Mouse (Mus musculus) midbrain, embryonic 14.5 days (tissue): ENCODE data around the gene Wdr25. TPM values are rescaled to one million over a fixed set of nuclear protein-coding genes. Genes with fewer than 3 reads are reported as not detected.
"Not testable (repeated sequence)": the region's sequence is repeated elsewhere in the genome, so short reads cannot be mapped to it uniquely, and the experiment has no call there.

Source experiments
- ATAC-seq: fragments of 200-750 bp; cut with Nextera tagmentation; 2 replicates; pipeline ENCODE4 v1.8.0; 2017; ENCODE audit warnings: moderate number of reproducible peaks, moderate library complexity; ENCODE audit not compliant: low FRiP score, low TSS enrichment
- DNase-seq: peaks from one replicate; pipeline ENCODE4 v3.0.0-alpha.2; 2015
- H3K27ac ChIP-seq: fragments of 300-500 bp; sonication (generic); replicated peaks from 2 replicates; pipeline ENCODE4 v1.5.1; 2014; ENCODE audit warnings: mild to moderate bottlenecking, low read depth, low read length, moderate library complexity
- H3K27me3 ChIP-seq: fragments of 300-500 bp; sonication (generic); 2 replicates; pipeline ENCODE4 v1.6.1; 2014; ENCODE audit warnings: low read length, control low read depth, mixed read lengths; ENCODE audit not compliant: control insufficient read depth, insufficient read depth
- H3K36me3 ChIP-seq: fragments of 300-500 bp; sonication (generic); 2 replicates; pipeline ENCODE4 v1.6.1; 2014; ENCODE audit warnings: low read length, control low read depth; ENCODE audit not compliant: control insufficient read depth, insufficient read depth
- H3K4me1 ChIP-seq: fragments of 300-500 bp; sonication (generic); 2 replicates; pipeline ENCODE4 v1.6.1; 2014; ENCODE audit warnings: mild to moderate bottlenecking, antibody characterized with exemption, low read length, control low read depth; ENCODE audit not compliant: control insufficient read depth, insufficient read depth
- H3K4me2 ChIP-seq: fragments of 300-500 bp; sonication (generic); 2 replicates; pipeline ENCODE4 v1.6.1; 2014; ENCODE audit warnings: mild to moderate bottlenecking, low read length, moderate library complexity
- H3K4me3 ChIP-seq: fragments of 300-500 bp; sonication (generic); replicated peaks from 2 replicates; pipeline ENCODE4 v1.5.1; 2014; ENCODE audit warnings: low read depth, low read length
- H3K9ac ChIP-seq: fragments of 300-500 bp; sonication (generic); replicated peaks from 2 replicates; pipeline ENCODE4 v1.6.1; 2014; ENCODE audit warnings: mild to moderate bottlenecking, low read length, moderate library complexity
- H3K9me3 ChIP-seq: fragments of 300-500 bp; sonication (generic); 2 replicates; pipeline ENCODE4 v1.6.1; 2016; ENCODE audit warnings: low read length, control low read depth, mixed read lengths; ENCODE audit not compliant: control insufficient read depth
- WGBS: fragments of 180-500 bp; shearing (Covaris S2); extraction: QIAGEN DNeasy Blood & Tissue Kit; methylation state at CpG from one replicate; pipeline ENCODE4 v1.1.7; 2014; 5-methylcytosine and 5-hydroxymethylcytosine counted together
- polyA plus RNA-seq: library from polyadenylated mRNA; unstranded; fragments of >200 nt; fragmentation: Nextera tagmentation; extraction: Ambion mirVana; gene quantifications from 2 replicates; pipeline ENCODE4 v1.2.1, GENCODE M21; 2014

The Wdr25 gene
- 3.7 and 4.3 TPM in 2 replicates for polyA plus RNA-seq

- WGBS: 29% methylated on average over 12 of the region's 12 CpGs
- Histone ChIP-seq H3K36me3 (peaks cover 25% of the 10 kb centered on the region), H3K9me3 (no peaks in the 10 kb centered on the region), H3K27ac (peak within 1 kb of the TSS; percentile 52; the same call in 1 of the 2 replicates), H3K27me3 (no peaks in the 10 kb centered on the region), H3K4me2 (peak within 1 kb of the TSS; percentile 93), H3K4me1 (peaks cover 15% of the 10 kb centered on the region), H3K9ac (peak within 1 kb of the TSS; percentile 77), H3K4me3 (peak within 1 kb of the TSS; percentile 84)
- ATAC-seq (no peak), DNase-seq (no peak)
These were observed at the start of gene Wdr25 for GRCm38 (mm10) chr12:108892989-108893714. TSS of gene Wdr25 (plus strand) at chr12:108893631.

- ATAC-seq, H3K9ac ChIP-seq, H3K4me1 ChIP-seq, H3K9me3 ChIP-seq, H3K27me3 ChIP-seq, H3K27ac ChIP-seq, H3K4me2 ChIP-seq, H3K4me3 ChIP-seq, DNase-seq: not testable (repeated sequence)
- WGBS: 94% methylated on average over 3 of the region's 3 CpGs
- H3K36me3 ChIP-seq: peaks cover 15% of the 10 kb centered on the region
These were observed 45.4 kb upstream of the Wdr25 start for GRCm38 (mm10) chr12:108848033-108848432.

- ATAC-seq (no peak), DNase-seq (no peak)
- H3K27ac ChIP-seq: no peak overlapping the region
- no peaks in the 10 kb centered on the region for H3K9me3 ChIP-seq
- H3K27me3 ChIP-seq: no peaks in the 10 kb centered on the region
- no peak overlapping the region for H3K9ac ChIP-seq
- no peak overlapping the region for H3K4me2 ChIP-seq
- peaks cover 9% of the 10 kb centered on the region for H3K36me3 ChIP-seq
- no peak overlapping the region for H3K4me3 ChIP-seq
- WGBS: 82% methylated on average over 4 of the region's 4 CpGs
- H3K4me1 ChIP-seq: no peaks in the 10 kb centered on the region
These were observed 43.9 kb upstream of the Wdr25 start for GRCm38 (mm10) chr12:108849488-108850022.

DNA sequence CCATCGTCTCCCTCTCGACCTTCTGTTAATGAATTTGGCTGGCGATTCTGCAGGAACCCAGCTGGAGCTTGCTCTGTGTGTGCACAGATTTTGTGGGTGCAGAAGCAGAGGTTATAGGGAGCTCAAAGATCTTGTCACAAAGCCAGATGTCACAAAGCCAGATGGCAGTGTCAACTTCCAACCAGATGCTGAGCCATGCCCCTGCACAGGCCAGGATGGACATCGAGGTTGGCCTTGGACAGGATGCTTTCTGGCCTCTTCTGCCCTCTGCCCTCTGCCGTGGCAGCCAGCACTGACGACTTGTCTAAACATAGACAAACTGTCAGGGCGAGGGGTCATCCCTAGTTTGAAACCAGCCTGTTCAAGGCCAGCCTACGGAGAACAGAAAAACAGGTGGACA lies 43.3 kb upstream of the Wdr25 start:
- DNase-seq (no peak), ATAC-seq (no peak)
- peaks cover 3% of the 10 kb centered on the region for H3K36me3 ChIP-seq
- 72% methylated on average over 8 of the region's 8 CpGs for WGBS
- no peak overlapping the region for H3K9ac ChIP-seq
- no peaks in the 10 kb centered on the region for H3K9me3 ChIP-seq
- H3K27me3 ChIP-seq: no peaks in the 10 kb centered on the region
- H3K27ac ChIP-seq: no peak overlapping the region
- H3K4me3 ChIP-seq: no peak overlapping the region
- no peaks in the 10 kb centered on the region for H3K4me1 ChIP-seq
- no peak overlapping the region for H3K4me2 ChIP-seq

GRCm38 (mm10) chr12:108850886-108851285 lies 42.5 kb upstream of the Wdr25 start:
- Histone ChIP-seq H3K27ac (no peak overlapping the region), H3K9ac (no peak overlapping the region), H3K9me3 (no peaks in the 10 kb centered on the region), H3K4me2 (no peak overlapping the region), H3K27me3 (no peaks in the 10 kb centered on the region), H3K4me1 (no peaks in the 10 kb centered on the region), H3K36me3 (no peaks in the 10 kb centered on the region; the same call in 1 of the 2 replicates), H3K4me3 (no peak overlapping the region)
- ATAC-seq: no peak
- no peak for DNase-seq
- WGBS: 90% methylated on average over 8 of the region's 8 CpGs

DNA sequence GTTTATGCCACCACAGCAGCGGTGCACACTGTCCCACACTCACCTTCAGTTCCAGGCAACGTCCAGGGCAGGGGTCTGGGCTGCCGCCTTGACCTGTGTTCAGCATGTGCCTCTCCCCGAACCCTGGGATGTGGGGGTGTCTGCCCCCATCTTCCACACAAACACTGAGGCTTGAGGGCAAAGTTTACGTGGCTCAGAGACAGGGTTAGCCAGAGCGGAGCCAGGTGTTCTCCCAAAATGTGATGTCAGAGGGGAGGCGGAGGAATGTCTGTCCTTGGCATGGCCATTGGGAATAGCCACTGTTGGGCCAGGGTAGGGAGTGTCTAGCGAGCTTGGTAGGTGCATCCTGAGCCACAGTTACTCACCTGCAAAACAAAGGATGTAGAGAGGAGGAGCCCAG lies 40.6 kb upstream of the Wdr25 start:
- 92% methylated on average over 8 of the region's 8 CpGs for WGBS
- no peak overlapping the region for H3K4me3 ChIP-seq
- no peak overlapping the region for H3K27ac ChIP-seq
- no peak overlapping the region for H3K4me2 ChIP-seq
- H3K9me3 ChIP-seq: no peaks in the 10 kb centered on the region
- H3K36me3 ChIP-seq: peaks cover 3% of the 10 kb centered on the region; the same call in 1 of the 2 replicates
- ATAC-seq (no peak), DNase-seq (no peak)
- no peaks in the 10 kb centered on the region for H3K4me1 ChIP-seq
- H3K27me3 ChIP-seq: no peaks in the 10 kb centered on the region
- no peak overlapping the region for H3K9ac ChIP-seq

DNA sequence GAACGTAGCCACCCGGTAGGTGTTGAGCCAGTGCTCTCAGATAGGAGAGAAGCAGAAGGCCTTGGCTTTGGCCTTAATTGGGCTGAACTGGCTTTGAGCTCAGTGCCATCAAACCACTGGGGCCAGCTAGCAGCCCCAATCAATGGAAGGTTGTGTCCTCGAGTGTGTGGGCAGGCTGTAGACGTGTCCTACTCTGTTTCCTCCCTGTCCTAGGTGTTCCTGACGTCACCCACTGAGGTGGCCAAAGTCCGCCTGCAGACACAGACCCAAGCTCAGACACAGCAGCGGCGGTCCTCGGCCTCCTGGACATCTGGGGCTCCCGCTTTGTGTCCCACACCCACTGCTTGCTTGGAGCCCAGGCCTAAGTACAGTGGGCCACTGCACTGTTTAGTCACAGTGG lies 38.4 kb upstream of the Wdr25 start:
- Histone ChIP-seq H3K27me3 (no peaks in the 10 kb centered on the region), H3K36me3 (peaks cover 17% of the 10 kb centered on the region), H3K4me3 (no peak overlapping the region), H3K4me1 (no peaks in the 10 kb centered on the region), H3K9me3 (no peaks in the 10 kb centered on the region), H3K4me2 (no peak overlapping the region), H3K9ac (no peak overlapping the region), H3K27ac (no peak overlapping the region)
- ATAC-seq (no peak), DNase-seq (no peak)
- 85% methylated on average over 10 of the region's 10 CpGs for WGBS

DNA sequence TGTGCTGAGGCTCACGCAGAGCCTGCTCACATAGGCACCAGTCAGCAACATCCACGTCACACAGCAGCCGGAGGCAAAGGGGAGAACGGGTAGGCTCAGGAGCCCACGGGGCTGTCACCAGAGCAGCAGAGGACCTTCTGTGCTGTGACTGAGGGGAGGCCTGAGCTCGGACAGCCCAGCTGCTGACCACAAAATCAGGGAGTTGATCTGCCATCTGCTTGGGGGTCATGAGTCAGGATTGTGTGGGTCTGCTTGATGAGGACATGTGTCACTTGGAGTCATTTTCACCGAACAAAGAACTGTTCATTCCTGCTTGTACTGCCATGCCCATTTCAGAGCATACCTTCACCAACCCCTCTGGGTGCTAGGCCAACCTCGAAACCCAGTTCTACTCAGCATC lies 37.2 kb upstream of the Wdr25 start:
- 88% methylated on average over 8 of the region's 8 CpGs for WGBS

DNA sequence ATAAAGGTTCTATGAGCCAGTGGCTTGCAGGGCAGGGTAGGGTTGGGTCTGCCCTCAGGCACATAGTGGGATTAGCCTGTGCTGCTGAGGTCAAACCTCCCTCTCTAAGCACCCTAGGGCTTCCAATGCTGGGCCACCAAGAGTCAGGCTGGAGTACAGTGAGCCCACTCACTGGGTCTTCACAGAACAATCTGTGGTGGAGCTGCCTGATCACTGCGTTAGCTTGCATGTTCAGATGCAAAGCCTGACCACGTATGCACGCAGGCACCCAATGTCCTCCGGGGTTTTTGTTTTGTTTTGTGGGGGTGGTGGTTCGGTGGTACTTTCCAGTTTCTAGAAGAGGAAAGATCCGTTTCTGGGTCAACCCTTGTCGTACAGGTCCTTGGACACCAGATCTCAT lies 36.3 kb upstream of the Wdr25 start:
- no peak for ATAC-seq
- DNase-seq: no peak
- Histone ChIP-seq H3K9ac (no peak overlapping the region), H3K4me1 (no peaks in the 10 kb centered on the region), H3K4me2 (no peak overlapping the region), H3K4me3 (no peak overlapping the region), H3K27ac (no peak overlapping the region), H3K36me3 (peaks cover 35% of the 10 kb centered on the region), H3K9me3 (no peaks in the 10 kb centered on the region), H3K27me3 (no peaks in the 10 kb centered on the region)
- 88% methylated on average over 7 of the region's 7 CpGs for WGBS

More for the DNA sequence above, 37.2 kb upstream of the Wdr25 start:
- Histone ChIP-seq H3K27ac (no peak overlapping the region), H3K4me3 (no peak overlapping the region), H3K36me3 (peaks cover 27% of the 10 kb centered on the region), H3K27me3 (no peaks in the 10 kb centered on the region), H3K4me1 (no peaks in the 10 kb centered on the region), H3K9ac (no peak overlapping the region), H3K4me2 (no peak overlapping the region), H3K9me3 (no peaks in the 10 kb centered on the region)
- ATAC-seq: no peak
- DNase-seq: no peak
